Comparison of ENCODE assay signal across 8 mouse cellular contexts in genomic region chr6:72544283-72544987, GRCm38 (mm10). TPM values are rescaled to one million over a fixed set of nuclear protein-coding genes. Genes with fewer than 3 reads are reported as not detected.
DNase-seq lines count a peak whose midpoint lies in the region; ATAC-seq and TF ChIP-seq lines count a peak whose summit lies in the region.

Capg (plus strand) TSS chr6:72544391.

- H3K4me3 ChIP-seq in liver, embryonic 16.5 days (ENCODE audit: low read depth, low read length), result peak within 1 kb of the TSS; percentile 54
- no peak within 1 kb of the TSS for H3K4me3 ChIP-seq in olfactory bulb, adult 2 months (ENCODE audit: insufficient read depth, low read depth, low read length)

- H3K9ac ChIP-seq in liver, embryonic 16.5 days (ENCODE audit: low read depth, low read length), result peak within 1 kb of the TSS; percentile 60

- no peaks in the 10 kb centered on the region for H3K36me3 ChIP-seq in liver, embryonic 16.5 days (ENCODE audit: control insufficient read depth, insufficient read depth)

- TF ChIP-seq CTCF in olfactory bulb, adult 2 months (IDR thresholded peaks at IDR 0.05; ENCODE audit: insufficient read depth, low read depth, low read length), result no peak

- intact Hi-C loops in gastrocnemius, postnatal 36 days (cut with DNase I), result no loop called here

- peak within 1 kb of the TSS; percentile 64 for H3K4me2 ChIP-seq in liver, embryonic 16.5 days (ENCODE audit: low read depth, low read length)

- DNase-seq in CD8-positive naive resting alpha-beta T cell, adult 2 months (ENCODE audit: low read depth in 2 of 2, low spot score in 2 of 2), result peak; percentile 38 to 53
- peak; percentile 83 for DNase-seq in adrenal gland, postnatal 14 days
- DNase-seq in gastrocnemius, postnatal 36 days, result peak; percentile 53 to 56
- no peak for DNase-seq in layer of hippocampus, postnatal 25 days (ENCODE audit: extremely low spot score in 1 of 2, low spot score in 1 of 2)
- no peak for DNase-seq in frontal cortex, postnatal 25 days (ENCODE audit: low spot score in 2 of 2)

- H3K9me3 ChIP-seq in liver, embryonic 16.5 days (replicated peaks; ENCODE audit: control insufficient read depth, low read length), result no peaks in the 10 kb centered on the region; the same call in 1 of the 2 replicates

- peak; percentile 88 for ATAC-seq in inflammation-experienced regulatory T-cells, adult 6 months
- no peak for ATAC-seq in liver, embryonic 16.5 days (ENCODE audit: low read depth)

- no peaks in the 10 kb centered on the region for H3K27me3 ChIP-seq in liver, embryonic 16.5 days (ENCODE audit: control insufficient read depth, insufficient read depth, low read depth, low read length)

- peak within 1 kb of the TSS; percentile 76 for H3K27ac ChIP-seq in liver, embryonic 16.5 days (ENCODE audit: low read length)
- H3K27ac ChIP-seq in olfactory bulb, adult 2 months (ENCODE audit: insufficient read depth, low read depth, low read length), result 0 out of 2 replicates have a peak within 1 kb of the TSS, but pooled peaks have one; percentile 23

- 2% methylated on average over 23 of the region's 23 CpGs for WGBS in liver, embryonic 16.5 days (ENCODE audit: insufficient replicate concordance)
- 25% methylated on average over 23 of the region's 23 CpGs for WGBS in olfactory bulb, adult 2 months

- no peak for TF ChIP-seq POLR2A in olfactory bulb, adult 2 months (IDR thresholded peaks at IDR 0.05; ENCODE audit: insufficient read depth, low read depth, low read length)

- H3K4me1 ChIP-seq in liver, embryonic 16.5 days (ENCODE audit: control insufficient read depth, low read depth, low read length), result peaks cover 8% of the 10 kb centered on the region
- H3K4me1 ChIP-seq in olfactory bulb, adult 2 months (ENCODE audit: control insufficient read depth, insufficient read depth, low read length), result peaks cover 15% of the 10 kb centered on the region

RNA-seq across cellular contexts. Expression of gene Capg, which starts in this region (rescaled TPM):
- total RNA-seq in adrenal gland, postnatal 14 days (2021), result 28.8 and 38.2 TPM in 2 replicates
- 10 to 100 TPM in 1 of 2 experiments, 1 to 10 TPM in 1; 7.2 to 11.8 TPM for total RNA-seq in gastrocnemius, postnatal 36 days (2021)
- 100 to 1,000 TPM; 499 to 613 (median 536) TPM for polyA plus RNA-seq in inflammation-experienced regulatory T-cells, adult 6 months (2017; shearing (Covaris generic))
- 18.8 and 20.3 TPM in 2 replicates for polyA plus RNA-seq in liver, embryonic 16.5 days (2015; fragmentation: Nextera tagmentation; extraction: Ambion mirVana)
- not detected in 2 replicates for polyA plus RNA-seq in olfactory bulb, adult 2 months (2012; ENCODE audit: insufficient read depth, insufficient read length, low replicate concordance, missing spikeins)
- total RNA-seq in layer of hippocampus, postnatal 25 days (2021), result 1 to 10 TPM; 3.5 to 4.0 TPM

Comparison
In these comparisons a context has a peak if more than half of its experiments do, and no peak if none do; other contexts are left out.
1. RNA of gene Capg (polyA plus RNA-seq): 499 to 613 TPM in inflammation-experienced regulatory T-cells, adult 6 months; 18.8 to 20.3 TPM in liver, embryonic 16.5 days and not detected in olfactory bulb, adult 2 months; every median in the first group is over 10 times any median in the second.
2. DNase-seq: peak in CD8-positive naive resting alpha-beta T cell, adult 2 months (2 of 2), adrenal gland, postnatal 14 days (single experiment) and gastrocnemius, postnatal 36 days (2 of 2); none in layer of hippocampus, postnatal 25 days (0 of 2) and frontal cortex, postnatal 25 days (0 of 2).